Mouse (Mus musculus) c-Kit-positive CD71-negative TER-119-negative erythroid progenitor cells, embryonic 14.5 days (primary cell): ENCODE measurements at regions not wholly inside any gene's neighbourhood (a gene's known extent, or its start where the extent isn't known, plus 50 kb on each side); places are given as distances from the start of the nearest gene placed in this dataset.

Experiments
- DNase-seq: peaks from one replicate; pipeline ENCODE4 v3.0.0-alpha.2; 2013; ENCODE audit warnings: low read depth

- no peak for DNase-seq
Measured at GRCm38 (mm10) chr3:149220958-149221357, 230.6 kb upstream of the Adgrl2 start.

DNA sequence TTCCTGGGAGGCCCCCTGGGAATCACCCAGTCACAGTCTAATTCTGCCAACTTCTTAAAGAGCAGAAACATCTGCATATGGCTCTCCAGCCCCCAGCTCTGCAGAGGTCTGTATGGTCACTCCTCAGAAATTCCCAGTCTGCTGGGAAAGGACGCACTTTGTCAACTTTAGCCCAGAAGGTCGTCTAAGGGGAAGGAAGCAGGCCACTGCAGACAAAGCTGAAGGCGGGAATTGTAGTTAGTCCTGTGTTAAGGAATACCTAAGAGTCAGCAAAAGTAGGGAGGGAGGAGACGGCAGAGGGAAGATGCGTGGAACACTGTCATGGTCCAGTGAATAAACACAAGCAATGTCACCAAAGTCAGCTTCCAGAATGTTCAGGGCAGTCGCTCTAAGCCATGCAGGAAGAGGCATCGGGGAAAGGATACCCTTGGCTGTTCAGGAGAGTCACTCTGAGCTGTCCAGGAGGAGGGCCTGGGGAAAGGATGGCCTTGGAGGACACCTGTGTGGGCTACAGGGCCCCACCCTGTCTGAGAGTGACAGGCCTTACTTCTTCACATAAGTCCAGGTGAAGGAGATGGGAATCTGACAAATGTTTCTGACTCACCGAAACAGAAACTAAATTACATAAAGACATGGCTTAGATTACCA is 230.1 kb upstream of the Adgrl2 start:
- DNase-seq, result no peak

GRCm38 (mm10) chr3:149219381-149220303 is 229.3 kb upstream of the Adgrl2 start:
- DNase-seq, result no peak

- DNase-seq, result no peak
Measured at GRCm38 (mm10) chr3:149217916-149218803, 227.8 kb upstream of the Adgrl2 start.

GRCm38 (mm10) chr3:149216759-149217400 is 226.5 kb upstream of the Adgrl2 start:
- no peak for DNase-seq

GRCm38 (mm10) chr3:149215691-149216090 is 225.3 kb upstream of the Adgrl2 start:
- no peak for DNase-seq

GRCm38 (mm10) chr3:149211909-149212308 is 221.6 kb upstream of the Adgrl2 start:
- no peak for DNase-seq

GRCm38 (mm10) chr3:149209260-149209659 is 218.9 kb upstream of the Adgrl2 start:
- DNase-seq, result no peak

DNA sequence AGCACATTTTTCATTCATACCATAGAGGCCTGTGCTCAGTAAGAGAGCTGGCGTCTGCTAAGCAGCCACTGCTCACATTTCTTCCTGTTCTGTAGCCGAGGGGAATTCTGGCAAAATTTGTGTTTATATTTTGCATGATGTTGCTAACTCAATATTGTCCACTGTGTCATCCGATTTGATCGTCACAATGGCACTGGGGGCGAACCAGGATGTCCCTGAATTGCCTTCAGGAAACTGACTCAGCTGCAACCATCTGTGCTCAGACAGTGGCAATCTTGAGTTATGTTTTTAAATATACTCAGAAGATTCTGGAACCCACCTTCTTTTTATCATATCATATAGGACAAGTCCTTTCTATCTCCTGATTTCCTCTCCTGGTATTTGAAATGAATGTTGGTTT is 213.1 kb upstream of the Adgrl2 start:
- no peak for DNase-seq

- no peak for DNase-seq
Measured at GRCm38 (mm10) chr3:149196477-149197185, 206.3 kb upstream of the Adgrl2 start.

GRCm38 (mm10) chr3:149190856-149191576 is 200.7 kb upstream of the Adgrl2 start:
- no peak for DNase-seq

- DNase-seq, result no peak
Measured at GRCm38 (mm10) chr3:149184136-149184551, 193.8 kb upstream of the Adgrl2 start.

- DNase-seq, result no peak
Measured at GRCm38 (mm10) chr3:149182095-149182494, 191.7 kb upstream of the Adgrl2 start.

DNA sequence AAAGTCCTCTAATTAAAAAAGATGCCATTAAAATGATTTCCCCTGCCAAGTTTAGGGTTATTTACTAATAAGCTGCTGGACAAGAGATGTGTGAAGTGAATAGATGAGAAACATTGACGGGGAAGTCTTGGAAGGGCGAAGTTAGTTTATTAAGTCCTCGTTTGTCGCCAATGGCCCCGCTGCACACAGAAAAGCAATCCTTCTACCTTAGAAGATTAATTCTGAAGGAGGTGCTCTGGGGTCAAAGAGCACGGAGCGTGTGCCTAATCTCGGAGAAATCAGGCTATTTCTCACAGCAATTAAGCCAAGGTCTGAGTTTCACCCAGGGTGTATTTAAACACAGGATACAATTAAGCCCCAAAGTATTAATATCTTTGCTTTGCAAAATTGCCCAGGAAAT is 189.8 kb upstream of the Adgrl2 start:
- no peak for DNase-seq

GRCm38 (mm10) chr3:149179486-149180116 is 189.2 kb upstream of the Adgrl2 start:
- DNase-seq, result no peak

- DNase-seq, result no peak
Measured at GRCm38 (mm10) chr3:149178891-149179290, 188.5 kb upstream of the Adgrl2 start.

- DNase-seq, result no peak
Measured at GRCm38 (mm10) chr3:149174689-149175390, 184.5 kb upstream of the Adgrl2 start.

GRCm38 (mm10) chr3:149173537-149173936 is 183.2 kb upstream of the Adgrl2 start:
- no peak for DNase-seq

DNA sequence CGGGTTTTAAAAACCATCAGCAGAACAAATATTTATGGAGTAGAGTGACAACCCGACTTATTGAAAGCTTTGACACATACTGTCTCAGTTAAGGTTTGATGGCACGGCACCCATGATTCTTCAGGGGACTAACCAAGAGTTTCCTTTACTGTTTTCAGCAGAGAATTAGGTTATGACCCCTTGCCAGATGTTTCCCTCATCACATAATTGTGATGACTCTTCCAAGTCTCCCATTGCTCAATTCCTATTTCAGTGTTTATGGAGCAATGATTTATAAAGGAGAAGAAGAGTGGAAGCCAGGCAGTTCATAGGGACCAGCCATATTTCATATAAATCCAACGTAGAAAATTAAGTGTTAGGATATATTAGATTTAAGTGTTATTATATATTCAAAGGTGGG is 181.4 kb upstream of the Adgrl2 start:
- no peak for DNase-seq
